Mouse (Mus musculus) heart, embryonic 16.5 days (tissue): ENCODE data around the gene Ppfia1. TPM values are rescaled to one million over a fixed set of nuclear protein-coding genes. Genes with fewer than 3 reads are reported as not detected.

Experiments
- ATAC-seq: fragments of 200-750 bp; cut with Nextera tagmentation; replicated peaks from 2 replicates; pipeline ENCODE4 v1.8.0; 2017; ENCODE audit warnings: moderate number of reproducible peaks; ENCODE audit not compliant: insufficient read depth, low FRiP score; ENCODE audit errors: extremely low read depth
- H3K27ac ChIP-seq: fragments of 300-500 bp; sonication (generic); 2 replicates; pipeline ENCODE4 v1.5.1; 2014; ENCODE audit warnings: mild to moderate bottlenecking, low read length, control low read depth, moderate library complexity
- H3K27me3 ChIP-seq: fragments of 300-500 bp; sonication (generic); 2 replicates; pipeline ENCODE4 v1.6.1; 2014; ENCODE audit warnings: low read length, mixed read lengths; ENCODE audit not compliant: control insufficient read depth, insufficient read depth
- H3K36me3 ChIP-seq: fragments of 300-500 bp; sonication (generic); 2 replicates; pipeline ENCODE4 v1.6.1; 2014; ENCODE audit not compliant: control insufficient read depth, insufficient read depth
- H3K4me1 ChIP-seq: fragments of 300-500 bp; sonication (generic); 2 replicates; pipeline ENCODE4 v1.6.1; 2014; ENCODE audit warnings: low read length, mixed read lengths; ENCODE audit not compliant: control insufficient read depth, insufficient read depth
- H3K4me2 ChIP-seq: fragments of 300-500 bp; sonication (generic); 2 replicates; pipeline ENCODE4 v1.6.1; 2014; ENCODE audit warnings: low read depth, mild to moderate bottlenecking, control low read depth, low read length
- H3K4me3 ChIP-seq: fragments of 300-500 bp; sonication (generic); 2 replicates; pipeline ENCODE4 v1.5.1; 2014; ENCODE audit warnings: mild to moderate bottlenecking, control low read depth, low read length
- H3K9ac ChIP-seq: fragments of 300-500 bp; sonication (generic); 2 replicates; pipeline ENCODE4 v1.6.1; 2014; ENCODE audit warnings: low read length, control low read depth
- H3K9me3 ChIP-seq: fragments of 300-500 bp; sonication (generic); replicated peaks from 2 replicates; pipeline ENCODE4 v1.6.1; 2016; ENCODE audit warnings: low read length; ENCODE audit not compliant: control insufficient read depth
- WGBS: fragments of 180-500 bp; shearing (Covaris S2); extraction: QIAGEN DNeasy Blood & Tissue Kit; methylation state at CpG from one replicate; pipeline ENCODE4 v1.1.7; 2014; 5-methylcytosine and 5-hydroxymethylcytosine counted together
- polyA plus RNA-seq: library from polyadenylated mRNA; unstranded; fragments of >200 nt; fragmentation: Nextera tagmentation; extraction: Ambion mirVana; gene quantifications from 2 replicates; pipeline ENCODE4 v1.2.1, GENCODE M21; 2015

The Ppfia1 gene
- polyA plus RNA-seq, 1 experiment from 2014 or later, result 27.8 TPM

DNA sequence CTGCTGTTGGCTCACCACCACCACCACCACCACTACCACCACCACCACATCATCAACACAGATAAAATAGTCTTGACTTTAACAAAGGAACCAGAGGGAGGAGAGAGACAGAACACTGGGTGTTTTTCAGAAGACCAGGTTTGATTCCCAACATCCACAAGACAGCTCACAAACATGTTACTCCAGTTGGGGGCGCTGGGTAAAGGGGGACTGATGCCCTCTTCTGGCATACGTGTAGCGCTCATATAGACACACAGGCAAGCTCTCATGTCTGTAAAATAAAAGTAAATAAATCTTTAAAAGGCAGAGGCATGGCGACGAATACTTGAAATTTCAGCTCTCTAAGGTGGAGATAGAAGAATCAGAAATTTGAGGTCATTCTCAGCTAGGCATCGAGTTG, 5.0 kb upstream of the Ppfia1 start:
- H3K4me1 ChIP-seq, result no peaks in the 10 kb centered on the region; the same call in 1 of the 2 replicates
- no peak overlapping the region for H3K4me3 ChIP-seq
- no peak overlapping the region for H3K4me2 ChIP-seq
- no peaks in the 10 kb centered on the region for H3K27me3 ChIP-seq
- ATAC-seq, result no peak
- H3K27ac ChIP-seq, result no peak overlapping the region
- no peaks in the 10 kb centered on the region for H3K36me3 ChIP-seq
- no peak overlapping the region for H3K9ac ChIP-seq
- no peaks in the 10 kb centered on the region for H3K9me3 ChIP-seq
- WGBS, result 54% methylated on average over 6 of the region's 6 CpGs

DNA sequence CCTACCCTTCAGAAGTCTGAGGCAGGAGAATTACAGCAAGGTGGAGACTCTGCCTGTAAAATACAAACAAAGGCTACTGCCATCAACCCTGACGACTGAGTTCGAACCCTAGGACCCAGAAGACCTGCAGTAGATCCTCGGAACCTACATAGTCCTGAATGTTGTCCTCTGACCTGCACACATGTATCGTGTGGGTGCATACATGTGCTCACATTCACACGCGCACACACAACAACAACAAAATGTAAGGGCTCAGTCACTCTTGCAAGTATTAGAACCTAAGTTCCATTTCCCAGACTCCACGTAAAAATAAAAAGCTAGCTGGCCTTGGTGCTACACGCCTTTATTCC, 569 bp upstream of the Ppfia1 start:
- Histone ChIP-seq H3K9me3 (no peaks in the 10 kb centered on the region), H3K27me3 (no peaks in the 10 kb centered on the region), H3K27ac (no peak overlapping the region), H3K4me3 (peak overlapping the region; percentile 93), H3K4me1 (peaks cover 16% of the 10 kb centered on the region), H3K9ac (peak overlapping the region; percentile 77), H3K36me3 (peaks cover 29% of the 10 kb centered on the region), H3K4me2 (peak overlapping the region; percentile 94)
- 30% methylated on average over 8 of the region's 8 CpGs for WGBS
- ATAC-seq, result peak; percentile 6; the same call in 1 of the 2 replicates

DNA sequence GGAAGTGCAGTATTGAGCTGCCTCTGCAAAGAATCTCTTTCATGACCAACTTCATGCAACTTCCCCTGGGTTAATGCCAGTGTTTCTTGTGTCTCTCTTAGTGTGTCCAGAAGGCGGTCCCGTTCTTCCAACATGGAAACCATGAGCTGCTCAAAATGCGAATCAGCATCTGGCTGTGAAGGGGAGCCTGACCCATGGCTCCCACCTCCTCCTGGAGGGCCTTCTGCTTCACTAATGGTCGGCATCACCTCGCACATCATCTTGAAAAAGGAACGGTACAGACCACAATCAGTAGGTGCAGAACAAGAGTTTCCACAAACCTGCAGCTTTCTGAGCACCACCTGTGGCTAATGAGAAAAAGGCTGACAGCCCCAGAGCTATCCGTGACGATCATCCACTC, 1.3 kb downstream of the Ppfia1 start:
- Histone ChIP-seq H3K4me2 (peak overlapping the region; percentile 72), H3K4me3 (peak overlapping the region; percentile 93), H3K4me1 (peaks cover 16% of the 10 kb centered on the region), H3K9ac (peak overlapping the region; percentile 98), H3K27me3 (no peaks in the 10 kb centered on the region), H3K27ac (no peak overlapping the region), H3K9me3 (no peaks in the 10 kb centered on the region), H3K36me3 (peaks cover 29% of the 10 kb centered on the region)
- 84% methylated on average over 8 of the region's 8 CpGs for WGBS
- ATAC-seq, result no peak

DNA sequence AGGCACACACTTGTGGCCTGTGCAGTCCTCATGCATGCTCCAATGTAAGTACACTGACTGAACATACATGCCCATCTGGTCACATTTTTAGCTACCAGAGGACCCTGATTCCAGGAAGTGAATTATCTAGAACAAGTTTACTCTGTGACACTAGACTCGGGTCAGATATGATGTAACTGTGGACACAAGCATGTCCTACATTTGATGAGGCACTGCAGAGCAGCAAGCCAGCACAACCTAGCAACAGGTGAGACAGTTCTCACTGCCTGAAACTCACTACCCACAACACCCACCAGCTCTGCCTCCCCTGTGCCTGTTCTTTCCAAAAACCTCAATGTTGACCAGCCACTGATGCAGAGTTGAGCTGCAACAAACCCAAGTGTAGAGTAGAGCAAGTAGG, 2.7 kb downstream of the Ppfia1 start:
- no peak for ATAC-seq

DNA sequence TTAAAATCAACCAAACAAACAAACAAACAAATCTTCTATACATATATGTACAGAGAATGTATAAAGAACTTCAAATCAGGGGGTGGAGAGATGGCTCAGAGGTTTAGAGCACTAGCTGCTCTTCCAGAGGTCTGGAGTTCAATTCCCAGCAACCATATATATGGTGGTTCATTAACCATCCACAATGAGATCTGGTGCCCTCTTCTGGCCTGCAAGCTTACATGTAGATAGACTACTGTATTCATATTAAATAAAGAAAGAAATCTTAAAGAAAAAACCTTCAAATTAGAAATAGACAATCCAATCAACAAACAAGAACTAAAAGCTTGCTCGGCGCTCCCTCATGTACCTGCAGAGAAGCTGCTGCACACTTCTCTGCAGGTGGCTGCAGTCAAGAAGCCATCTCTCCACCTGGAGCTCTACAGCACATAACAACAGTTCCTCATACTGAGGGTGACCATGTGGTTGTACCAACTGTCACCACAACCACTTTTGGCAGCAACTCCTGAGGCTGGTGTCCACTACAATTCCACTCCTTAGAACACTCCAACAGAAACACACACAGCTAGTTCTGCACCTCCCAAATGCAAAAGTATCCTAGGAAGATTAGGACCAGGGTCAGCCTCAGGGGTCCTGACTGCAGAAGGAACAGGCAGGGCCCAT, 3.5 kb downstream of the Ppfia1 start:
- 97% methylated on average over 2 of the region's 2 CpGs for WGBS
- peaks cover 23% of the 10 kb centered on the region for H3K4me1 ChIP-seq
- no peaks in the 10 kb centered on the region for H3K9me3 ChIP-seq
- no peak overlapping the region for H3K4me2 ChIP-seq
- no peak overlapping the region for H3K9ac ChIP-seq
- H3K4me3 ChIP-seq, result no peak overlapping the region
- H3K27ac ChIP-seq, result no peak overlapping the region
- H3K27me3 ChIP-seq, result no peaks in the 10 kb centered on the region
- H3K36me3 ChIP-seq, result peaks cover 32% of the 10 kb centered on the region
- ATAC-seq, result no peak

More for the DNA sequence above, 2.7 kb downstream of the Ppfia1 start:
- Histone ChIP-seq H3K4me3 (no peak overlapping the region), H3K27ac (no peak overlapping the region), H3K4me2 (no peak overlapping the region), H3K27me3 (no peaks in the 10 kb centered on the region), H3K36me3 (peaks cover 32% of the 10 kb centered on the region), H3K4me1 (peaks cover 16% of the 10 kb centered on the region), H3K9ac (no peak overlapping the region; the same call in 1 of the 2 replicates), H3K9me3 (no peaks in the 10 kb centered on the region)
- WGBS, result 48% methylated on average over 1 of the region's 1 CpGs

- Histone ChIP-seq H3K4me1 (peaks cover 7% of the 10 kb centered on the region; the same call in 1 of the 2 replicates), H3K9ac (peak overlapping the region; percentile 38; the same call in 1 of the 2 replicates), H3K27me3 (no peaks in the 10 kb centered on the region), H3K9me3 (no peaks in the 10 kb centered on the region), H3K4me3 (no peak overlapping the region), H3K27ac (peak overlapping the region; percentile 91), H3K4me2 (0 out of 2 replicates have a peak overlapping the region, but pooled peaks have one; percentile 4), H3K36me3 (peaks cover 14% of the 10 kb centered on the region)
- ATAC-seq, result peak; percentile 89
- 40% methylated on average over 3 of the region's 3 CpGs for WGBS
These were observed 8.3 kb downstream of the Ppfia1 start for GRCm38 (mm10) chr7:144545231-144545630.

DNA sequence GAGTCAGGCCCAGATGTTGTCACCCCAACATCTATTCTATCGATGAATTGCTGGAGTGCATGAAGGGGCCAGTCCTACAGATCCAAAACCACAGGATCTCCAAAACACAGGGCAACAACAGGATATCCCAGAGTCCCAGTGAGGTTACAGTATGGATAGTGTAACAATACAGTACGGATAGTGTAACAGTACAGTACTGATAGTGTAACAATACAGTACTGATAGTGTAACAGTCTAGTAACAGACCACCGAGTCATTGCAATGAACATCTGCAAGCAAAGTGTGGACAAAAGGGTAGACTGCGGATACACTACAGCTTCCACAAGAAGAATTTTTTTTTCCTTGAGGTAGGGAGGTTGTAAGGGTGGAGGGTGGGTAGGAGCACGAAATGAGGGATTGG, 12.2 kb downstream of the Ppfia1 start:
- H3K36me3 ChIP-seq, result no peaks in the 10 kb centered on the region
- H3K4me2 ChIP-seq, result no peak overlapping the region
- H3K27ac ChIP-seq, result no peak overlapping the region
- H3K4me3 ChIP-seq, result no peak overlapping the region
- peaks cover 32% of the 10 kb centered on the region for H3K4me1 ChIP-seq
- H3K27me3 ChIP-seq, result no peaks in the 10 kb centered on the region
- H3K9me3 ChIP-seq, result no peaks in the 10 kb centered on the region
- WGBS, result 83% methylated on average over 5 of the region's 5 CpGs
- no peak for ATAC-seq
- H3K9ac ChIP-seq, result no peak overlapping the region

DNA sequence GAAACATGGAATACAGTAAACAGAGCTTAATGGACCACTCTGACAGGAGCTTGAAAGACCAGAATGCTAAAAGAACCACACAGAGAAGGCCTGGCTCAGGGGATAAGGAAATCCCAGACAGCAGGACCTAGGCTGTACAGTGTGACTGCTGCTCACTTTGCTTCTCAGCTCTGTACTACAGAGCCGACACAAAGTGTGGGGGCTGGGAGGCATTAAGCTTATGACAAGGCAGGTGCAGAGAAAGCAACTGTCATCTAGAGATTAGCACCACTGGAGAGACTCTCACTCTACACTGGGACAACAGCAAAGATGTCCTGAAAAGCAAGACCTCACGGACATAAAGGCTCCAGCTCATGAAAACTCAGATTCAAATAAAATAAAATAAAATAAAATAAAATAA, 14.4 kb downstream of the Ppfia1 start:
- Histone ChIP-seq H3K4me2 (no peak overlapping the region), H3K4me1 (peaks cover 29% of the 10 kb centered on the region), H3K27me3 (no peaks in the 10 kb centered on the region), H3K9ac (no peak overlapping the region), H3K4me3 (no peak overlapping the region), H3K27ac (0 out of 2 replicates have a peak overlapping the region, but pooled peaks have one; percentile 14), H3K9me3 (no peaks in the 10 kb centered on the region), H3K36me3 (no peaks in the 10 kb centered on the region)
- WGBS, result 51% methylated on average over 2 of the region's 2 CpGs
- ATAC-seq, result peak; percentile 39; the same call in 1 of the 2 replicates

DNA sequence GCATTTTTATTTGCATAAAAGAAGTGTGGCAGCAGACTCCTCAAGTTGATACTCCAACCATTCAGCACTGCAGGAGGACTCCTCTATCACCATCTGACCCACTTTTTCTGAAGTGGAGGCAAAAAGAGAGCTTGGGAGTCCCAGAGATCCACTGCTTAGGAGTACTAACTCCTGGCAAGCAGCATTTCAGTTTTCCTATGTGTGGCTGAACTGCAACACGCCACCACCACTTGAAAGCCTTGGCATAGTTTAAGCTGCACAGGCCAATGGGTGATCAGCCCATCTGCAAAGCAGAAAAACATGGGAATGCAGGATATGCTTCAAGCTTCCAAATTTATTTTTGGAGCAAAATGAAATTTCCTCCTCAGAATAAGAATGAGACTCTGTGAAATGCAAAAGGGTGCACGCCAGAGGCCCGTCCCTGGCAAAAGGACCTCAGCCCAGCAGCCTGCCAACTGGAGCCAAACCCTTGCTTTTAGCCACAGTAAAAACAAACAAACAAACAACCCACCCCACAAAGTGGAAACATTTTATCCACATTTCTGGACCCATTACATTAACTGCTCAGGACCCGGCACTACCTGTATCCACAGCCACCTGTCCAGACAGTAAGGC, 15.4 kb downstream of the Ppfia1 start:
- Histone ChIP-seq H3K27me3 (no peaks in the 10 kb centered on the region), H3K9me3 (no peaks in the 10 kb centered on the region), H3K4me3 (no peak overlapping the region), H3K9ac (no peak overlapping the region), H3K4me2 (0 out of 2 replicates have a peak overlapping the region, but pooled peaks have one; percentile 6), H3K27ac (peak overlapping the region; percentile 68), H3K36me3 (no peaks in the 10 kb centered on the region), H3K4me1 (peaks cover 29% of the 10 kb centered on the region)
- WGBS, result 72% methylated on average over 4 of the region's 4 CpGs
- ATAC-seq, result 0 out of 2 replicates have a peak, but pooled peaks have one; percentile 39
